ENCODE assay signal across 8 mouse cellular contexts in the genomic region with DNA sequence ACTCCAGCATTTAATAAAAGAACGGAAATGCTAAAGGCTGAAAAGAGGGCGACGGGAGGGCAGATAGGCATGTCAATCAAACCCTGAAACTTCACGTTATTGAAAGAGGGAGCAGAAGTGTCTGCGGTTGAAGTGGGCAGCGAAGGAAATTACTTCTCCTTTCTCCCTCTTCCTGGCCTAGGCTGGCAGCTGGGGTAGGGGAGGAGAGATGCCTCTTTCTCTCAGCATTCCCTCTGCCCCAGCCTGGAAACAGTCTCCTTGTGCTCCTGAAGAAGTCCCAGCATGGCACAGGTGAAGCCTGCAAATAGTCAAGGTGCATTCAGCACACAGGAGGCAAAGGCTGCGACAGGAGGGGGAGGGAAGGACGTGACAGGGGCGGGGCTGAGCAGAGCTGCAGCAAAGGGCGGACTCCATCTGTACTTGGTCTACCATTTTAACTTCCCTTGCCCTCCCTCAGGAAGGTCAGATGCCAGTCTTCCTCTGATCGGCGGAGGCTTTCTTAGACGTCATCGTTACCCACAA.
DNase-seq lines count a peak whose midpoint lies in the region; ATAC-seq lines count a peak whose summit lies in the region.

No protein-coding gene starts in this region.

- no peak overlapping the region for H3K4me2 ChIP-seq in intestine, embryonic 16.5 days (ENCODE audit: low read depth, low read length)

- H3K36me3 ChIP-seq in intestine, embryonic 16.5 days (ENCODE audit: control insufficient read depth, insufficient read depth, low read length): no peaks in the 10 kb centered on the region

- WGBS in intestine, embryonic 16.5 days: 54% methylated on average over 14 of the region's 14 CpGs

- ATAC-seq in intestine, embryonic 16.5 days: peak; percentile 52; the same call in 1 of the 2 replicates

- H3K9me3 ChIP-seq in intestine, embryonic 16.5 days (ENCODE audit: control insufficient read depth, low read length): no peaks in the 10 kb centered on the region

- no peak overlapping the region for H3K27ac ChIP-seq in intestine, embryonic 16.5 days (ENCODE audit: low read length)

- peak; percentile 66 for DNase-seq in ES-CJ7 (ENCODE audit: low read depth, low spot score)
- peak; percentile 32 for DNase-seq in c-Kit-positive CD71-negative TER-119-negative erythroid progenitor cells, embryonic 14.5 days (ENCODE audit: low read depth)
- DNase-seq in natural killer cell, adult 2 months (ENCODE audit: low spot score in 2 of 2): peak; percentile 4
- DNase-seq in adrenal gland, postnatal 25 days: no peak
- no peak for DNase-seq in MN1 (ENCODE audit: low spot score)
- no peak for DNase-seq in testis, postnatal 10 days (ENCODE audit: low spot score)
- DNase-seq in layer of hippocampus, adult 9-10 months (ENCODE audit: low spot score): no peak

- no peaks in the 10 kb centered on the region for H3K27me3 ChIP-seq in intestine, embryonic 16.5 days (replicated peaks; ENCODE audit: control insufficient read depth, insufficient read depth, low read length)

- no peak overlapping the region for H3K9ac ChIP-seq in intestine, embryonic 16.5 days (ENCODE audit: low read depth, low read length)

- no peak overlapping the region for H3K4me3 ChIP-seq in intestine, embryonic 16.5 days (ENCODE audit: low read length)

- H3K4me1 ChIP-seq in intestine, embryonic 16.5 days (ENCODE audit: control insufficient read depth, insufficient read depth, low read length): peaks cover 7% of the 10 kb centered on the region; the same call in 1 of the 2 replicates

Comparison
In these comparisons a context has a peak if more than half of its experiments do, and no peak if none do; other contexts are left out.
1. DNase-seq: peak in ES-CJ7 (single experiment), c-Kit-positive CD71-negative TER-119-negative erythroid progenitor cells, embryonic 14.5 days (single experiment) and natural killer cell, adult 2 months (2 of 2); none in adrenal gland, postnatal 25 days (single experiment), MN1 (single experiment), testis, postnatal 10 days (single experiment) and layer of hippocampus, adult 9-10 months (single experiment).